Mouse (Mus musculus) intestine, embryonic 15.5 days (tissue): ENCODE measurements at regions not wholly inside any gene's neighbourhood (a gene's known extent, or its start where the extent isn't known, plus 50 kb on each side); places are given as distances from the start of the nearest gene placed in this dataset.
A peak's percentile ranks its signal among the peaks of the same experiment; 100 is the strongest.

Source experiments
- ATAC-seq: fragments of 200-750 bp; cut with Nextera tagmentation; 2 replicates; pipeline ENCODE4 v1.8.0; 2017; ENCODE audit warnings: moderate TSS enrichment, moderate library complexity
- H3K27ac ChIP-seq: fragments of 300-500 bp; sonication (generic); 2 replicates; pipeline ENCODE4 v1.5.1; 2015; ENCODE audit warnings: mild to moderate bottlenecking, inconsistent platforms
- H3K27me3 ChIP-seq: fragments of 300-500 bp; sonication (generic); replicated peaks from 2 replicates; pipeline ENCODE4 v1.6.1; 2015; ENCODE audit warnings: inconsistent platforms
- H3K36me3 ChIP-seq: fragments of 300-500 bp; sonication (generic); 2 replicates; pipeline ENCODE4 v1.6.1; 2015; ENCODE audit warnings: inconsistent platforms
- H3K4me1 ChIP-seq: fragments of 300-500 bp; sonication (generic); replicated peaks from 2 replicates; pipeline ENCODE4 v1.6.1; 2015; ENCODE audit warnings: inconsistent platforms
- H3K4me2 ChIP-seq: fragments of 300-500 bp; sonication (generic); replicated peaks from 2 replicates; pipeline ENCODE4 v1.6.1; 2015; ENCODE audit warnings: mild to moderate bottlenecking, inconsistent platforms
- H3K4me3 ChIP-seq: fragments of 300-500 bp; sonication (generic); replicated peaks from 2 replicates; pipeline ENCODE4 v1.5.1; 2015; ENCODE audit warnings: inconsistent platforms
- H3K9ac ChIP-seq: fragments of 300-500 bp; sonication (generic); 2 replicates; pipeline ENCODE4 v1.6.1; 2015; ENCODE audit warnings: inconsistent platforms
- H3K9me3 ChIP-seq: fragments of 300-500 bp; sonication (generic); 2 replicates; pipeline ENCODE4 v1.6.1; 2016; ENCODE audit warnings: inconsistent platforms
- WGBS: fragments of 180-500 bp; shearing (Covaris S2); methylation state at CpG from one replicate; pipeline ENCODE4 v1.1.7; 2015; 5-methylcytosine and 5-hydroxymethylcytosine counted together

DNA sequence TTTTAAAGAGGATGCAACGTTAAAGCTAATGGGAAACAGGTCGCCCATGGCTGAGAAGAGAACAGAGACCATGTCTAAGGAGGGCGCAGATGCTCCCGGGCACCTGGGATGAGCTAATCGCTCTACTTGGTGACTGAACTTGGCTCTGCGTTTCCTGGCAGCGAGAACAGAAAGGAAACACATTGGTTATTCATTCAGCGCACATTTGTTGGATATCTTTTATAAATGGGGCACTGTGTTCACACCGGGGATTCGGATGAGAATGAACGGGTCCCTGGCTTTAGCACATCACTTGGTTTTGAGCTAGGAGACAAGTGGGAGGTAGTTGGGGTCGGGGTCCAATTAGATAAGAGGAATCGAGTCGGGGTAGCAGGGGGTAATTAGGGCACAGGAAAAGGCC is 159.7 kb downstream of the Phlda1 start:
- WGBS: 80% methylated on average over 14 of the region's 14 CpGs
- Histone ChIP-seq H3K4me3 (no peak overlapping the region), H3K36me3 (no peaks in the 10 kb centered on the region), H3K27me3 (no peaks in the 10 kb centered on the region), H3K9ac (no peak overlapping the region), H3K9me3 (no peaks in the 10 kb centered on the region), H3K4me2 (no peak overlapping the region), H3K27ac (no peak overlapping the region), H3K4me1 (peaks cover 10% of the 10 kb centered on the region)
- ATAC-seq: no peak

DNA sequence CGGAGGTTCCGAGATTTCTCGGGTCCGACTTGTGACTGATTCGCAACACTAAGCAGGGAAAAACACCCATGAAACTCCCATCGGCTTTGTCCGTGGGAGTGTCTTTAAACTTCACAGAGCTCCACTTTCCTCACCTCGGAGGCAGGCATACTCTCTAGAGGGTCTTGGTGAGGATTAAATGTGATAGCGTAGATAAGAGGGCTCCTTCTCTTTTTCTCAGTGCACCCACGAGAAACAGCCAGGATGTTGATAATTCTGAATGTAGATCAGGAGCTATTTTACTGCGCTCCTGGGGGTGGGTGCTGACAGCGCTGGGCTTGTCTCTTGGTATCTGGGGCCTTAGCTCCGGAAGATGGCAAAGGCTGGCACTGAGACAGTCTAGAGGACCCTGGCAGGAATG is 160.9 kb downstream of the Phlda1 start:
- Histone ChIP-seq H3K9ac (no peak overlapping the region), H3K27ac (no peak overlapping the region), H3K27me3 (no peaks in the 10 kb centered on the region), H3K9me3 (no peaks in the 10 kb centered on the region), H3K36me3 (no peaks in the 10 kb centered on the region), H3K4me1 (peaks cover 10% of the 10 kb centered on the region), H3K4me3 (no peak overlapping the region), H3K4me2 (no peak overlapping the region)
- WGBS: 81% methylated on average over 13 of the region's 13 CpGs
- ATAC-seq: no peak

DNA sequence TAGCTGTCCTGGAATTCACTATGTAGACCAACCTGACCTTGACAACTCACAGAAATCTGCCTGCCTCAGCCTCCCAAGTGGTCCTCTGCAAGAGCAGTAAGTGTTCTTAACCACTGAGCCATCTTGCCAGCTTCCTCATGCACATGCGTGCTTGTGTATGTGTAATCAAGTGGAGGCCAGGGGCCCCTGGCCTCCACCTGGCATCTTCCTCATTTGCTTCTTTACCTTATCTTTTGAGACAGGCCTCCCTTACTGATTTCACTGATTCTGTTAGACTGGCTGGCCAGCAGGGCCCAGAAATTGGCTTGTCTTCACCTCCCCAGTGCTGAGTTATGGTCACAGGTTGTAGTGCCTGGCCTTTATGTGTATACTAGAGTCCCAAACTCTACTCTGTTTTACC is 162.6 kb downstream of the Phlda1 start:
- no peak overlapping the region for H3K4me3 ChIP-seq
- ATAC-seq: no peak
- H3K27me3 ChIP-seq: no peaks in the 10 kb centered on the region
- no peaks in the 10 kb centered on the region for H3K36me3 ChIP-seq
- no peak overlapping the region for H3K27ac ChIP-seq
- no peak overlapping the region for H3K9ac ChIP-seq
- 86% methylated on average over 1 of the region's 1 CpGs for WGBS
- peaks cover 21% of the 10 kb centered on the region for H3K4me1 ChIP-seq
- no peaks in the 10 kb centered on the region for H3K9me3 ChIP-seq
- H3K4me2 ChIP-seq: no peak overlapping the region

DNA sequence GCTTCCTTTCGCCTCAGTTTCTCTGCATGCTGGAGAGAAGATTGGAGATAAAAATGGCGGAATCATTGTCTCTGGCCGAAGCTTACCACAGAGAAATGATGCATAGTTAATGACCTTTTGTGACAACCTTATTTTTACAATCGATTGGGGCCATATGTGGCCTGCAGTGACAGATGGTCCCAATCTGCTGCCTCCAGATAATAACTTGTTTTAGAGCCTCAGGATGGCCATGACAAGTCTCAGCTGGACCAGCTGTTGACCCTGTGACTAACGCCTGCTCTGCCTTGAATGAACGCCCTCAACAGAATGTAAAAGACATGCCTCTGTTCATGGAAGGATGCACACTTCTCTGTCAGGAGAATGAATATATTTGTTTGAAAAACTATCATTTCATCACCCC is 163.6 kb downstream of the Phlda1 start:
- H3K36me3 ChIP-seq: no peaks in the 10 kb centered on the region
- no peak overlapping the region for H3K4me3 ChIP-seq
- ATAC-seq: no peak
- H3K27ac ChIP-seq: no peak overlapping the region
- WGBS: 63% methylated on average over 6 of the region's 6 CpGs
- no peak overlapping the region for H3K4me2 ChIP-seq
- no peaks in the 10 kb centered on the region for H3K9me3 ChIP-seq
- no peak overlapping the region for H3K9ac ChIP-seq
- peaks cover 27% of the 10 kb centered on the region for H3K4me1 ChIP-seq
- H3K27me3 ChIP-seq: no peaks in the 10 kb centered on the region

DNA sequence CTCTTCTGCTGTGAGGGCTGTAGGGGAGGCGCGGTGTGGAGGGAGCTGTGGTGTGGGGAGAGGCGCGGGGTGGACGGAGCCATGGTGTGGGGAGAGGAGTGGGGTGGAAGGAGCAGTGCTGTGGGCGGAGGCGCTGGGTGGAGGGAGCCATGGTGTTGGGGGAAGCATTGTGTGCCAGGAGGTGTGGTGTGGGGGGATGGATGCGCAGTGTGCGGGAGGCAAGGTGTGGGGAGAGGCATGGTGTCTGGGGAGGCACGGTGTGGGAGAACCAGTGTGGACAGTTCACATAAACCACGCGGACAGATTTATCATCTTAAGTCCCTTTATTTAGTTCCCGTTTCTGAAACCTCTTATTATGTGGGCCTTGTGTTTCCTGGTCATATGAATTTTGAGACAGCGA is 164.6 kb downstream of the Phlda1 start:
- ATAC-seq: no peak
- no peaks in the 10 kb centered on the region for H3K9me3 ChIP-seq
- no peak overlapping the region for H3K4me3 ChIP-seq
- no peaks in the 10 kb centered on the region for H3K36me3 ChIP-seq
- H3K4me2 ChIP-seq: no peak overlapping the region
- no peak overlapping the region for H3K27ac ChIP-seq
- H3K9ac ChIP-seq: no peak overlapping the region
- no peaks in the 10 kb centered on the region for H3K27me3 ChIP-seq
- WGBS: 71% methylated on average over 14 of the region's 14 CpGs
- H3K4me1 ChIP-seq: peaks cover 27% of the 10 kb centered on the region

DNA sequence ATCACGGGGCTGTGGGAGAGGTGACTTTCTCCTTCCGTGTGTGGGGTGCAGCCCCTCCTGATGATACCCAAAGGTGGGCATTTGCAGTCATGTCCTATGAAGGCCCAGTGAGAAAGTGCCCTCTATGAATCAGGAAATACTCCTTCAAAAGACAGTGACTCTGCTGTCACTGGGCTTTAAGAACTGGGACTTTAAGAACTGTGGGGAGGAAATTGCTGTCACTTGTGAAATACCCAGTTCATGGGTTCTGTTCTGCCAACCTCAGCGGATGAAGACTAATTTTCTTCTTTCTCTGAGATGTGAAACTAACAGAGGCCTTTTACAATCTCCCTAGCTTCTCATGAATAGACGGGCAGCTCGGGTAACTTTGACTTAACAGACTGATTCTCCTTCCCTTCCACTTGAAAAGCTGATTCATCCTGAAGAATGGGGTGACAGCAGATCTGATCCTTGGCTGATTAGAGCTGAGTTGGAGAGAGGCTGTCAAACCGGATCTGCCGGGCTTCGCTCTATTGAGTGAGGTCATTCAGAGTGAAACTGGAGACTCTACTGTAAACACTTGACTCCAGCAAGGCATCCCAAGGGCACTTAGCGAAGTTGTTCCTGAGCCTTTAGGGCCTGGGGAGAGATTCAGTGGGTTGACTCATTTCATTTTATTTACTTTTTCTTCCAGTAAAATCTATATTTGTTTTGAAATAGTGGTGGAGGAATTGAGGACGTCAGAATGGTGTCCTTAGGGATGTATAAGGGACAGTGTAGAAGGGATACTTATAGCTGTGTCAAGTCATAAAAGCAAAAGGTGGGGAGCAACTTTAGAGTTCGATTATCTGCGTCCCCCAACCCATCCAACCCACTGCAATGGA is 166.6 kb downstream of the Phlda1 start:
- Histone ChIP-seq H3K4me3 (no peak overlapping the region), H3K27me3 (no peaks in the 10 kb centered on the region), H3K9ac (no peak overlapping the region), H3K27ac (peak overlapping the region; percentile 70), H3K4me2 (0 out of 2 replicates have a peak overlapping the region, but pooled peaks have one; percentile 22), H3K36me3 (no peaks in the 10 kb centered on the region), H3K4me1 (peaks cover 33% of the 10 kb centered on the region), H3K9me3 (no peaks in the 10 kb centered on the region)
- 17% methylated on average over 12 of the region's 12 CpGs for WGBS
- peak; percentile 95 for ATAC-seq

DNA sequence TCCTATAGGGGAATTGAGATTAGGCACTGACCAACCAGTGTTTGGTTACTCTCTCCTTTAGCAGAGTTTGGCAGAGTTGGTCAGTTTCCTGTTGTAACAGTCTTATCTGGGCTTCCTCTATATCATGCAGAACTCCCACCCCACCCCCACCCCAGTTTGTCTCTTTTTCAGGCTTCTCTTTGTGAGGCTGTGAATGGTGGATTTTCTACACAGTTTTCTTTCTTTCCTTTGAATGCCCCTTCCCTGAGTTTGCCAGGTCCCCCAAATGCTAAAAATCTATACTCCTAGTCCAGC is 167.2 kb downstream of the Phlda1 start:
- no peak overlapping the region for H3K4me3 ChIP-seq
- H3K9ac ChIP-seq: no peak overlapping the region
- H3K27me3 ChIP-seq: no peaks in the 10 kb centered on the region
- peak overlapping the region; percentile 56 for H3K27ac ChIP-seq
- H3K4me1 ChIP-seq: peaks cover 33% of the 10 kb centered on the region
- H3K4me2 ChIP-seq: 0 out of 2 replicates have a peak overlapping the region, but pooled peaks have one; percentile 22
- no peaks in the 10 kb centered on the region for H3K36me3 ChIP-seq
- ATAC-seq: peak; percentile 34
- no peaks in the 10 kb centered on the region for H3K9me3 ChIP-seq

DNA sequence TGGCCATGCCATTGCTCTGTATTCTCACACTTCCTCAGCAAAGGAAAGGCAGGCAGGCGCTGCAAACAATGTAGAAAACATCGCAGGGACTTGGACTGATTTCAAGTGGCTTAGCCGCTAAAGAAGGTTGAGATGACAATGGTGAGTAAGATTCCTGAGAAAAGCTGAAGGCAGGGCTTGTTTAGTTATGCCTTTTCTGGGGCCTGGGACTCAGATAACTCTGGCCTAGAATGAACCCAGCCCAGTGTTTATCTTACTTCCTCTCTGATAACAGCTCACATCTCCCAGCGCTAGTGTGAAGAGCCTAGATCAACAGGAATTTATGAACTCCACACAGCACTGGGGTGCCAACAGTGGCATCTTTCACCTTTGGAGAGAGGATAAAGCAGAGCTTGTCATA is 170.2 kb downstream of the Phlda1 start:
- no peaks in the 10 kb centered on the region for H3K27me3 ChIP-seq
- peaks cover 23% of the 10 kb centered on the region for H3K4me1 ChIP-seq
- no peaks in the 10 kb centered on the region for H3K9me3 ChIP-seq
- ATAC-seq: peak; percentile 49; the same call in 1 of the 2 replicates
- 26% methylated on average over 4 of the region's 4 CpGs for whole genome bisulfite sequencing
- no peak overlapping the region for H3K9ac ChIP-seq
- H3K36me3 ChIP-seq: no peaks in the 10 kb centered on the region
- H3K4me2 ChIP-seq: no peak overlapping the region
- no peak overlapping the region for H3K27ac ChIP-seq
- no peak overlapping the region for H3K4me3 ChIP-seq

DNA sequence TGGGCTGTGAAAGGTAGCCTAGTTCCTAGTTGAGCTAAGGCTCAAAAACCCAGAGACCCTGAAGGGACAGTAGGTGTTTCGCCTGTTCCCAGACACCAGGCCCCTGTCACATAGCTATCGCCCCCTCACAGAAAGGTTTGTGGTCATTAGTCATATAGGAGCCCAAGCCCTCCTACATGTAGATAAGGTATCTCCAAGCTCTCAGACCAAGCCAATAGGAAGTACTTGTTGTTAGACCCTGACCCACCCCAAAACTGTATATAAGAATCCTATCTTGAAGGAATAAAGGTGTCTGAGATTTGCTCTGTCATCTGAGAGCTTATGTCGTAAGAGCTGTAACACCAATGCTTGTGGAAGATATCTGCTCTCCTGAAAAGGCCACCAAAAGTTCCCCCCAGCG is 174.8 kb downstream of the Phlda1 start:
- no peak overlapping the region for H3K9ac ChIP-seq
- no peak overlapping the region for H3K27ac ChIP-seq
- H3K4me1 ChIP-seq: peaks cover 11% of the 10 kb centered on the region
- no peak for ATAC-seq
- H3K36me3 ChIP-seq: no peaks in the 10 kb centered on the region
- WGBS: 89% methylated on average over 4 of the region's 4 CpGs
- no peak overlapping the region for H3K4me2 ChIP-seq
- no peak overlapping the region for H3K4me3 ChIP-seq
- no peaks in the 10 kb centered on the region for H3K9me3 ChIP-seq
- H3K27me3 ChIP-seq: no peaks in the 10 kb centered on the region

DNA sequence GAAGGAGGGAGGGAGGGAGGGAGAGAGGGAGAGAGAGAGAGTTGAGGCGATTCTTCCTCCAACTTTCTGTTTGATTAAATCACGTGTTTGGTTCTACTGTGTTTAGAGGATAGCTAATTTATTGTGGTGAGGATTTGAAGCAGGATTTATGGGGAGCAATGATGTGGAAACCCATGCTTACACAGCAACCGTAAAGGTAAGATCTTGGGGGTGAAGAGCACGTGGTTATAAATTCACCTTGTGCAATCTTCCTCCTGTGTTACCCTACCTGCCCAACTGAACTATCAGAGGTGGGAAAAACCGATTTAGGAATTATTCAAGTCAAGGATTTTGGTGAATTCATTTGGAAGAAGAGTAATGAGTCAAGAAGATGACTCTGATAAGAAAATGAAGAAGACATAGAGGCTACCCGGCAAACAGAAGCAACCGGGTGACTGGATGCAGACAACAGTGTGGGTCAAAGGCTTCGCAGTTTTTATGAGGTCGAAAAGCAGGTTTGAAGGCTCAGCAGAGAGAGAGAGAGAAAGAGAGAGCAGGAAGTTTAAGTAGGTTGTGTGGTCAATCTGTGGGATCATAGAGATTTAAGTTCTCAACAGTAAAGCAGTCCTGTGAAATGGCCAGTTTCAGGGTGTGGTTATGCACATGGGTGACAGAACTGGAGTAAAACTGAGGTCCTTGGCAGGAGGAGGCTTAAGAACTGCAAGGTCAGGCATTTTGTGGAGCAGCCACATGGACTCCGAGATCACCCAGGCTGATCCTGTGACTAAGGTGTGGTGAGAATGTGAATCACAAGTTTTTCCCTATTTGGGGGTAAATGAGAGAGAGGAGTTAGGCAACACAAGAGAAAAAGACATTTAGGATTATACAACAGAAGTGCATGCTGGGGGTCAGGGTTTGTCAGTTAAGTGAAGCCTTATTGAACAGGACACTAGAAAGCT is 178.6 kb downstream of the Phlda1 start:
- WGBS: 50% methylated on average over 10 of the region's 10 CpGs
- no peak overlapping the region for H3K9ac ChIP-seq
- no peaks in the 10 kb centered on the region for H3K9me3 ChIP-seq
- H3K27ac ChIP-seq: no peak overlapping the region; the same call in 1 of the 2 replicates
- H3K36me3 ChIP-seq: no peaks in the 10 kb centered on the region
- no peak overlapping the region for H3K4me2 ChIP-seq
- peak; percentile 63 for ATAC-seq
- H3K27me3 ChIP-seq: no peaks in the 10 kb centered on the region
- peaks cover 9% of the 10 kb centered on the region for H3K4me1 ChIP-seq
- no peak overlapping the region for H3K4me3 ChIP-seq

DNA sequence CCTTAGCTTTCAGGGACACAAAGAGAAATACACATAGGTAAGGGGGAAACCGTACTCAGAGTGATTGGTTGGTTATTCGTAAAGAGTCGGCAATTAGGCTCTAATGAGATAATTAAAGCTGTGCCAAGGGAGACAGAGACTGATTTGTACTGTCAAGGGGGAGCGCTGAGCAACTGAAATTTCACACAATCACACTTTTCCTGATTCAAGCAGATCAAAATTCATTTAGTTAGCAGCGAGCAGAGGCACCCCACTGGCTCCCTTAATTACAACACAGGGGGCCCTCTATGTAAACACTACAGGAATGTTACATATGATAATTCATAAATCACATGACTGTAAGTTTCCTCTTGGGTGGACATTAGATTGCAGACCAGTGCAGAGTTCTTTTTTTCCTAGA is 180.5 kb downstream of the Phlda1 start:
- Histone ChIP-seq H3K4me3 (no peak overlapping the region), H3K4me1 (peaks cover 9% of the 10 kb centered on the region), H3K36me3 (no peaks in the 10 kb centered on the region), H3K9me3 (no peaks in the 10 kb centered on the region), H3K9ac (no peak overlapping the region), H3K4me2 (no peak overlapping the region), H3K27me3 (no peaks in the 10 kb centered on the region), H3K27ac (no peak overlapping the region)
- WGBS: 54% methylated on average over 5 of the region's 5 CpGs
- no peak for ATAC-seq

DNA sequence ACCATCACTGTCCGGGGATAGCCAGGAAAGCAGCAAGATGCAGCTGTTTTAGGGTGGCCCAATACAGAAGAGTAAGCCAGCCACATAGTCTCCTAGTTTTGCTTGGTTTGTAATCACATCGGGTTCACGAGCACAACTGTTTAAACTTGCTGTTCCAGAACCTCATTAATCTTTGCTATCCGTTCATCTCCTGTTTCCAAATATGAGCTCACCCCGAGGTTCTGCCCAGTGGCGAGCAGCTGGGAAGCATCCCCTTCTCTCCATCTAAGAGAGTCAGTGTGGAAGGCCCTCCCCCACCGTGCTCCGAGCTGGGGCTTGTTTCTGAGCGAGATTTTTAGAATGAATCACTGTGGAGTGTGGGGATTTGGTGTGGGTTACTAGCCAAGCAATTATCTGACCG is 183.5 kb downstream of the Phlda1 start:
- ATAC-seq: peak; percentile 91
- Histone ChIP-seq H3K9me3 (no peaks in the 10 kb centered on the region), H3K27ac (peak overlapping the region; percentile 66), H3K36me3 (no peaks in the 10 kb centered on the region), H3K27me3 (no peaks in the 10 kb centered on the region), H3K9ac (no peak overlapping the region), H3K4me1 (peaks cover 14% of the 10 kb centered on the region), H3K4me3 (no peak overlapping the region), H3K4me2 (no peak overlapping the region)
- 30% methylated on average over 10 of the region's 10 CpGs for WGBS
